Mouse (Mus musculus) embryonic facial prominence, embryonic 13.5 days (tissue): Measurements from ENCODE around the gene Apip. TPM values are rescaled to one million over a fixed set of nuclear protein-coding genes. Genes with fewer than 3 reads are reported as not detected.
A peak's percentile ranks its signal among the peaks of the same experiment; 100 is the strongest.

ENCODE experiments used
- ATAC-seq: fragments of 200-750 bp; cut with Nextera tagmentation; 2 replicates; pipeline ENCODE4 v1.8.0; 2017; ENCODE audit warnings: low read depth; ENCODE audit not compliant: insufficient number of reproducible peaks, insufficient read depth, low FRiP score, low TSS enrichment
- H3K27ac ChIP-seq: fragments of 300-500 bp; sonication (generic); 2 replicates; pipeline ENCODE4 v1.5.1; 2015; ENCODE audit warnings: moderate library complexity, mild to moderate bottlenecking, inconsistent platforms
- H3K27me3 ChIP-seq: fragments of 300-500 bp; sonication (generic); 2 replicates; pipeline ENCODE4 v1.6.1; 2015; ENCODE audit warnings: mild to moderate bottlenecking, inconsistent platforms
- H3K36me3 ChIP-seq: fragments of 300-500 bp; sonication (generic); 2 replicates; pipeline ENCODE4 v1.6.1; 2015; ENCODE audit warnings: mild to moderate bottlenecking, inconsistent platforms
- H3K4me1 ChIP-seq: fragments of 300-500 bp; sonication (generic); 2 replicates; pipeline ENCODE4 v1.6.1; 2015; ENCODE audit warnings: inconsistent platforms
- H3K4me2 ChIP-seq: fragments of 300-500 bp; sonication (generic); 2 replicates; pipeline ENCODE4 v1.6.1; 2015; ENCODE audit warnings: moderate library complexity, mild to moderate bottlenecking, inconsistent platforms
- H3K4me3 ChIP-seq: fragments of 300-500 bp; sonication (generic); 2 replicates; pipeline ENCODE4 v1.5.1; 2015; ENCODE audit warnings: mild to moderate bottlenecking, inconsistent platforms
- H3K9ac ChIP-seq: fragments of 300-500 bp; sonication (generic); 2 replicates; pipeline ENCODE4 v1.6.1; 2015; ENCODE audit warnings: mild to moderate bottlenecking, inconsistent platforms
- H3K9me3 ChIP-seq: fragments of 300-500 bp; sonication (generic); 2 replicates; pipeline ENCODE4 v1.6.1; 2016; ENCODE audit warnings: inconsistent platforms
- whole genome bisulfite sequencing: fragments of 180-500 bp; shearing (Covaris S2); methylation state at CpG from one replicate; pipeline ENCODE4 v1.1.7; 2015; ENCODE audit warnings: mixed read lengths; 5-methylcytosine and 5-hydroxymethylcytosine counted together
- polyA plus RNA-seq: library from polyadenylated mRNA; unstranded; fragments of >200 nt; fragmentation: Nextera tagmentation; extraction: Ambion mirVana; gene quantifications from 2 replicates; pipeline ENCODE4 v1.2.1, GENCODE M21; 2015

Gene Apip
- polyA plus RNA-seq, result 89.8 and 92.3 TPM in 2 replicates

DNA sequence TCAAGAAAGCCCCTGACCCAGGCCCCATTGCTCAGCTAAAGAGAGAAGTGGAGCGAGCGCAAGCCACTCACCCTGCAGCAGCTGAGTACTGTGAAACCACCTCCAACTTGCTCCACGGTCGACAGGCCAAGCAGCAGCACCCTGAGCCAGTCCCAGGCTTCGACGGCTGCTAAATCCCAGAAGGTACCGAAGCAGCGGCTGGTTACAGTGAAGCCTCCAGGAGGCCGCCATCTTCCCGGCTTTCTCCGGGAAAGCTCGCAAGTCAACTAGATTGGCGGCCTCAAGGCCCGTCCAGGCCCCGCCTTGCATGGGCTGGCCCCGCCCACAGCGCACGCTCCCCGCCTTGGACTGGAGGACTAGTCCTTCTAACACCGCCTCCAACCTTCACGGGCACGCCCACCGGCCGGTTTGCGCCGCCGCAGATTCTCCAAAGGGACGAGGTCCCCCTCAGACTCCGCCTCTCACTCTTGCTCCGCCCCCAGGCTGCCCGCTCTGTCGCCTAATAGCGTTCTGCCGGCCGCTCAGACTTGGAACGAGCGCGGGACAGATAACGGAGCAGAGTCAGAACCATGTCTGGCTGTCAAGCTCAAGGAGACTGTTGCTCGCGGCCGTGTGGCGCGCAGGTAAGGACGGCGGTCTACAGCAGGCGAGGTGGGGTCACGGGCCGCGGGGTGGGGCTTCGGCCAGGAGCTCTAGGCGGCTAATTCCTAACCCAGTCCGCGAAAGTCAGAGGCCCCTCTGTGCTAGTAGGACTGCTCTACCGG lies at the start of gene Apip, which contains the start of gene Pdhx:
TSS of gene Apip (plus strand) at position 457 of the 764 bp plus-strand sequence.
TSS of gene Pdhx (minus strand) at position 295 of the 764 bp plus-strand sequence.
- Histone ChIP-seq H3K4me2 (peak within 1 kb of the TSS; percentile 64), H3K4me3 (peak within 1 kb of the TSS; percentile 85), H3K4me1 (peaks cover 17% of the 10 kb centered on the region; the same call in 1 of the 2 replicates), H3K9me3 (no peaks in the 10 kb centered on the region), H3K36me3 (no peaks in the 10 kb centered on the region), H3K27ac (peak within 1 kb of the TSS; percentile 85), H3K9ac (peak within 1 kb of the TSS; percentile 91), H3K27me3 (no peaks in the 10 kb centered on the region)
- WGBS, result under 1% methylated on average over 55 of the region's 55 CpGs
- peak; percentile 99 for ATAC-seq

- no peaks in the 10 kb centered on the region for H3K9me3 ChIP-seq
- peaks cover 29% of the 10 kb centered on the region for H3K36me3 ChIP-seq
- no peaks in the 10 kb centered on the region for H3K4me1 ChIP-seq
- H3K4me2 ChIP-seq, result no peak overlapping the region
- no peak overlapping the region for H3K9ac ChIP-seq
- H3K27ac ChIP-seq, result no peak overlapping the region
- no peaks in the 10 kb centered on the region for H3K27me3 ChIP-seq
- ATAC-seq, result no peak
- no peak overlapping the region for H3K4me3 ChIP-seq
- WGBS, result 87% methylated on average over 4 of the region's 4 CpGs
Measured at GRCm38 (mm10) chr2:103037831-103038230, 35.6 kb upstream of the Apip start.

DNA sequence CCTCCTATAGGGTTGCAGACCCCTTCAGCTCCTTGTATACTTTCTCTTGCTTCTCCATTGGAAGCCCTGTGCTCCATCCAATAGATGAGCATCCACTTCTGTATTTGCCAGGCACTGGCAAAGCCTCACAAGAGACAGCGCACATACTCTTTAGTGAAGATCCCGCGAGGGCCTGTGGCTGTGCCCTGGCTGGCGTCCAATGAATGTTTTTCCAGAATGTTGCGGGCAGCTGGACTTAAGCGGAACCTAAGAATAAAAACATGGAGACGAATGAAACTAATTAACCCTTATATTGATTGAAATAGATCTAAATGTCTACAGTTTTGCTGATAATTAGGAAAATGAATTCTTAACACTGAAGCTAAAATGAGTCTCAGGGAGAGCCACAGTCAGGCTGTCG lies 32.6 kb upstream of the Apip start:
- H3K4me1 ChIP-seq, result no peaks in the 10 kb centered on the region
- H3K27ac ChIP-seq, result no peak overlapping the region
- peaks cover 23% of the 10 kb centered on the region for H3K36me3 ChIP-seq
- no peak overlapping the region for H3K4me3 ChIP-seq
- no peak for ATAC-seq
- H3K9ac ChIP-seq, result no peak overlapping the region
- H3K9me3 ChIP-seq, result no peaks in the 10 kb centered on the region
- no peak overlapping the region for H3K4me2 ChIP-seq
- H3K27me3 ChIP-seq, result no peaks in the 10 kb centered on the region
- WGBS, result 79% methylated on average over 8 of the region's 8 CpGs

DNA sequence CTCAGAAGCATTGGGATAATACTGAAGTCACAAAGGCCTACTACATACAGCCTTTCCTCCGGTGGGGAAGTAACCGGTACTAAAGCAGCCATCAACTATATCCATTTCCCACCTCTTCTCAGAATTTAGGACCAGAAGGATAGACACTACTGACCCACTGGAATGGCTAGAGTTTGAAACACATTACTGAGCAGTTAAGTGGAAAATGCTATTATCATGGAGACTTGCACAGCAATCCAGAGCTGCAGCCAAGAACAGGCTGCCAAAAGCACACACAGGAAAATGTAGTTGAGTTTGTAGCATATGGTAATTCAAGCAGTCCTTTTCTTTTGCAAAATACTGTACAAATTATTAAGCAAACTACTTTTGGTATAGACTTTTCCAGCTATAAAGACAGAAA lies 28.2 kb upstream of the Apip start:
- 95% methylated on average over 2 of the region's 2 CpGs for whole genome bisulfite sequencing
- Histone ChIP-seq H3K27me3 (no peaks in the 10 kb centered on the region), H3K9me3 (no peaks in the 10 kb centered on the region), H3K4me1 (peaks cover 1% of the 10 kb centered on the region), H3K27ac (no peak overlapping the region), H3K4me3 (no peak overlapping the region), H3K36me3 (peaks cover 11% of the 10 kb centered on the region), H3K9ac (no peak overlapping the region), H3K4me2 (no peak overlapping the region)
- no peak for ATAC-seq

DNA sequence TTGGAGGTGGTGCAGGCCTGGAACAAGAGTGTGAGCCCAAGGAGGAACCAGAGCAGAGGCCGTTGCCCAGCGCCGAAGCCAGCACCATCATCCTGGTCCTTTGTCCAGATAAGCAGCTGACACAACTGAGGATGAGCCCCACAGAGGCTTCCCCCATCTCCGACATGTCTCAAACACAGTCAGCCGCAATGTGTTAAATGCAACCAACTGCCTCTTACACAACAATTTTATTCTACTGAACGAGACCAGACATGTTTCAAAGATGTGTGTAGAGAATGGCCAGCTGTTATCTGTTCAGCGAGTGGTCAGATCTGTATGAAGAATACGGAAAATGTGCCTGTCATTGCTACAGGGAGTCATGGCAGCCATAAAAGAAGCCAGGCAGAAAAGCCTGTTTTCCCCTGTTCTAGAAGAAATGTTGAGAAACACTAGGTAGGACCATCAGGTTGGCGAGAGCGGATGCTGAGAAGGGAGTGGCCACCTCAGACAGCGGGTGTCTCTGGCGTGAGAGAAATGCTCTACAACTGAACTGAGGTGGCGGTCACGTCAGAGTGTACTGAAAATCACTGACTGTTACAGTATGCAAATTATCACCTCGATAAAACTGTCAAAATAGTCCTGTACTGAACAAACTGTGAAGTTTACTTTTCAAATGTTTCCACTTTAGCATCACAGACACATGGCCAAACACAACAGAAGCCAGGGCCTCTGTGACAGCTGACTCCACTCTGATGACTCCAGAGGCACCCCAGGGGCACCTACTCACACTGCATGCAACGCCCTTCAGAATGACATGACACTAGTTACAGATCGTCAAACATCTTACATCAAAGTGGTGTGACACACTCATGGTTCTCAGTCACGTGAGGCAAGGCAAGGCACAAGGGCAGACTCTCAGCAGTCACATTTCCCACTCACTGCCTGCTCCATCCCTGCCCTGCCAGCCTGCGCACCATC lies 21.3 kb upstream of the Apip start:
- H3K36me3 ChIP-seq, result 0 out of 2 replicates have a peak, but pooled peaks cover 13% of the 10 kb centered on the region
- no peaks in the 10 kb centered on the region for H3K27me3 ChIP-seq
- ATAC-seq, result no peak
- WGBS, result 85% methylated on average over 19 of the region's 19 CpGs
- H3K9me3 ChIP-seq, result no peaks in the 10 kb centered on the region
- H3K4me2 ChIP-seq, result no peak overlapping the region
- H3K4me3 ChIP-seq, result no peak overlapping the region
- peaks cover 8% of the 10 kb centered on the region for H3K4me1 ChIP-seq
- H3K9ac ChIP-seq, result no peak overlapping the region
- no peak overlapping the region for H3K27ac ChIP-seq

DNA sequence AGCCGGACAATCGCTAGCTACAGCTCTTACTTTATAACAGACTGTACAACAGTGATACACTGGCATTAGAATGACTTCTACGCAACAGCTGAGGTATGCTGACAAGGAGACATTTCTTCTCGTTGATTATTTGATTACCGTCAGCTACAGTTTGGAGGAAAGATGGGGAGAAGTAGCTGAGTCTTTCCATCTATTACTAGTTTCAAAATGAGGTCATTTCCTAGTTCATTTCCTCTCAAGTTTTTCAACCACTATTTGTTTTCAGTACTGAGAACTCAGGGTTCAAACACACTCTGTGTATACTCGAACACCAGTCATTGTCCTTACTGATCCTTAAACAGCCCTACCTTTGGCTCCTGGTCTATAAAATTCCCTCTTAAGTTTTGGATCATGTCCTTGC lies 17.7 kb upstream of the Apip start:
- WGBS, result 89% methylated on average over 6 of the region's 6 CpGs
- Histone ChIP-seq H3K27me3 (no peaks in the 10 kb centered on the region), H3K4me3 (no peak overlapping the region), H3K4me2 (no peak overlapping the region), H3K9me3 (no peaks in the 10 kb centered on the region), H3K9ac (no peak overlapping the region), H3K4me1 (peaks cover 9% of the 10 kb centered on the region), H3K27ac (no peak overlapping the region), H3K36me3 (0 out of 2 replicates have a peak, but pooled peaks cover 13% of the 10 kb centered on the region)
- ATAC-seq, result no peak

DNA sequence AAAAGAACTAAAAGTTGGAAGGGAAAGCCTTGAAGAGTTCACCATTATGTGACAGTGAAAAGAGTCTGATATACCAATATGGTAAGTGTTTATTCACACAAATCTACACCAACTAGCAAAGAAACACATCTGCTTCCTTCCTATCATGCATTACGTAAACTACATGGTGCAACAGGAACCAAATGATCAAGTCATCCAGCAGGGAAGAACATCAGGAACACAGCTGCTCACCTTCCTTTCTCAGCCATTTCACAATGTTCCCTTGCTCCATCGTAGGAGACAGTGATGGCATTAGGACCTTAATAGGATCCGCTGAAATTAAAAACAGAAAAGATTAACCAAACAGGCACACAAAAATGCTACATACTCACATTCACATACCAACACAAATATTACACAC lies 15.2 kb upstream of the Apip start:
- 82% methylated on average over 3 of the region's 3 CpGs for WGBS
- H3K27me3 ChIP-seq, result no peaks in the 10 kb centered on the region
- H3K4me1 ChIP-seq, result peaks cover 14% of the 10 kb centered on the region
- H3K9me3 ChIP-seq, result no peaks in the 10 kb centered on the region
- no peak overlapping the region for H3K4me2 ChIP-seq
- no peak overlapping the region for H3K4me3 ChIP-seq
- no peak overlapping the region for H3K9ac ChIP-seq
- H3K27ac ChIP-seq, result no peak overlapping the region; the same call in 1 of the 2 replicates
- 0 out of 2 replicates have a peak, but pooled peaks cover 13% of the 10 kb centered on the region for H3K36me3 ChIP-seq
- no peak for ATAC-seq

GRCm38 (mm10) chr2:103062865-103063264 lies 10.6 kb upstream of the Apip start:
- ATAC-seq, result no peak
- Histone ChIP-seq H3K9ac (no peak overlapping the region), H3K9me3 (no peaks in the 10 kb centered on the region), H3K4me1 (peaks cover 20% of the 10 kb centered on the region), H3K4me2 (no peak overlapping the region), H3K4me3 (no peak overlapping the region), H3K27ac (no peak overlapping the region), H3K27me3 (no peaks in the 10 kb centered on the region), H3K36me3 (no peaks in the 10 kb centered on the region; the same call in 1 of the 2 replicates)
- WGBS, result 35% methylated on average over 3 of the region's 3 CpGs

DNA sequence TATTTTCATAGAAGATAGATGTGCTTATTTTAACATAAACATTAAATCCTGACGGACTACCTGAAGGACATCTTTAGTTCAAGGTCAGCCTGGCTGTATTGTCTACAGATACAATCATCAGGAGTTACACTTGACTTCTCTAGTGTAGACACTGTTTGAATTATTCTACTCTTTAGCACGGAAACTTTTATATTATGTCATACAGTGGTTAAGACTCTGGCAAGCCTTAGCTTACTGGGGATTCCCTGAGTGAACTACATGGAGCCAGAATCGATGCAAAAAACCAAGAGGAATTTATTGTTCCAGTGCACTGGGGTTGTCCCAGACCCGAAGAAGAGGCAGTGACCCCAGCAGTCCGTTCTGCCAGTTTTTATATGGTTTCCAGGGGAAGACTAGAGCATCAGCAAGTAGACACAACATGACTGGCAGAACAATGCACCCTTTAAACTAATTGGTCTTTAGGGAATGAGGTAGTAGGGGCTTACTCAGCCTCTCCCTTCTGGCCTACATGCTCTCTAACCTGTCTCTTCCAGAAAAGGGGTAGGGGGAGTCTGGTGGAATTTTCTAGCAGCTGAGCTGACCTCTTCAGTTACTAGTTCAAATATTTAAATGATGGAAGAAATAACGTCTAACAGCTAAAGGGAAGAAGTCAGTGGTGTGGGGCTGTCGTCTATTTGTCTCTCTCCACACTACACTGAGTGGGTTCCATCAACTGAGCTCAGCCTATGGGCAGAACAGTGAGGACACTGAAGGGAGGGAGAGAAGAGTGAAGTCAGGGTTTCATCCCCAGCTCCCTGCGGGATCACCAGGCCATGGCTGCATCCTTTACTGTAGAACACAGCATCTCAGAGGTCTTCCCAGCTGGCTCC lies 6.6 kb upstream of the Apip start:
- H3K9ac ChIP-seq, result no peak overlapping the region
- no peak overlapping the region for H3K27ac ChIP-seq
- H3K4me3 ChIP-seq, result no peak overlapping the region
- no peaks in the 10 kb centered on the region; the same call in 1 of the 2 replicates for H3K36me3 ChIP-seq
- WGBS, result 86% methylated on average over 8 of the region's 8 CpGs
- H3K4me1 ChIP-seq, result peaks cover 20% of the 10 kb centered on the region
- H3K4me2 ChIP-seq, result no peak overlapping the region
- H3K9me3 ChIP-seq, result no peaks in the 10 kb centered on the region
- no peaks in the 10 kb centered on the region for H3K27me3 ChIP-seq
- ATAC-seq, result no peak

DNA sequence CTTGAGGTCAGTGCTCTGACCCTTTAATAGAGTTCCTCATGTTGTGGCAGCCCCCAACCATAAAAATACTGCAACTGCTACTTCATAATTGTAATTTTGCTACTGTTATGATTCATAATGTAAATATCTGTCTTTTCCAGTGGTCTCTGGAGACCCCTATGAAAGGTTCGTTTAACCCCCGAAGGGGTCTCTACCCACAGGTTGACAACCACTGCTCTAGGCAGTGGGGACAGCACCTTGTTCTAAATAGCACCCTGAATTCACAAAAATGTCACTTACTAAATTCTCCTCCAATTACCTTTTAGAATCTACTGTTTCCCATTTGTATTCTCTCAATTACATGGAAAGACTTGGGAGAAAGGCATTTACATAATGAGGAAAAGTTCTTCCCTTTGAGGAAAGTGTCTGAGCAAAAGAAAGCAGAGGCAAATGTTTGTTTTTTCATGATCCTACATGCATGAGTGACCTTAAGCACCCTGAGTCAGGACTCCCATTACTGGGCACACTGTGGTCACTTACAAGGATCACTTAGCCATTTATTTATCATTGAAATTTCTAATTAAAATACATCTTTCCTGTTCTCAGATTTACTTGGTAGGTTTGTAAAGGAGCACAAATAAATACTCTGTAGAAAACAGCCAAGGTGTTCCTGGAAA lies 5.8 kb upstream of the Apip start:
- no peak overlapping the region for H3K9ac ChIP-seq
- WGBS, result 90% methylated on average over 2 of the region's 2 CpGs
- no peak overlapping the region for H3K27ac ChIP-seq
- no peaks in the 10 kb centered on the region for H3K27me3 ChIP-seq
- no peak overlapping the region for H3K4me2 ChIP-seq
- H3K4me1 ChIP-seq, result peaks cover 25% of the 10 kb centered on the region
- no peaks in the 10 kb centered on the region; the same call in 1 of the 2 replicates for H3K36me3 ChIP-seq
- ATAC-seq, result no peak
- no peak overlapping the region for H3K4me3 ChIP-seq
- no peaks in the 10 kb centered on the region for H3K9me3 ChIP-seq
